Mouse (Mus musculus): ENCODE measurements around the gene Gm5460.

Gm5460 gene

DNA sequence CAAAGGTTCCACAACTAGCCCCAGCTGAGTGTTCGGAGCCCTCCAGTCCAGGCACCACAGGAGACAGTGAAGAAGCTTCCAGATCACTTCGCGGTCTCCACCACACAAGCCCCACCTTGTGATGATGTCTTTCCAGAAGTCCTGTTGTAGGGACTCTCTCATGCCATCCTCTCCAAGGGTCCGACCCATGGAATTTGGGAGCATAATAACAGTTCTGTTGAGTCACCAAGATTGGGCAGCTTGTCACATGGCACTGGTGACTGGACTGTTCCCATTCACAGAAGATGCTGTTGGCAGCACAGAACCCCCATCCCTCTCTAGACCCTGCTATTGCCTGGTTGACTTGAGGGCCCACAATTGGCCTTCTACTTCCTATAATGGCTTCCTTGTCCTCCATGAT is at the start of gene Gm5460:
Gm5460 (plus strand) TSS at position 378 of the 400 bp plus-strand sequence.
- DNase-seq (ENCODE audit: low spot score in 2 of 2), result peak in 1 of 2 experiments; percentile 35

DNA sequence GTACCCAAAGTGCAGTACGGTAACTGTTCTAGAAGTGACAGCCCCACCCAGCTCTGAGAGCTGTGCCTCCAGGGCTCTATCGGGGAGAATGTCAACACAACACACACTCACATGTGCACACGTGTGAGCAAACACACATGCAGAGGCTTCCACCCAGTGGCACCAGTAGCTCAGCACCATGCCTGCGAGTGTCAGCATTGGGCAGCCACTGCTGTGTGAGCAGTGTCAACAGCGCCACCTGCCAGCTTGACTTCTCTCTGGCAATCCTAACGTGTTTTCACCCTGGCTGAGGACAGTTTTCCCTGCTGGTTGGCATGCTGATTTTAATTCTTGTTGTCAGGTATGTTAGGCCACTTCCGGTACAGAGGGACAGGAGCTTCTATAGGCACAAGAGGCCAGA is 43.9 kb upstream of the Gm5460 start:
- no peak for DNase-seq (ENCODE audit: low spot score in 2 of 2)

DNA sequence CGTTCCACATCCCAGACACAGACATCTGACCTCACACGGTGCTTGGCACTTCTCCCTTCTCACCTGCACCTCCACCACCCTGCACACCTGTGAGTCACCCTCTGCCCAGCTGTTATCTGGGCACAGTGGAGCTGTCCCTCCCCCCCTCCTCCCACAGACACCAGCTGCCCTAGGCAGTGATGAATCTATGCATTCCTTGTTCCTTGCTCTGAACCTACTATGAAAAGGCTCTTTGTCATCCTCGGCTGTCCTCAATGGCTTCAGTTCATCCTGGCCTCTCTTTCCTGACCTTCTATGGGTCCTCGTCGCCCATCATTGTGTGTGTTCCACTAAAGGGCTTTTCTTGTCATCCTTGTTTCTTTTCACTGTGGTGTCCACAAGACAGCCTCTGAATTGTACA is 41.8 kb upstream of the Gm5460 start:
- no peak for DNase-seq (ENCODE audit: low spot score in 2 of 2)

DNA sequence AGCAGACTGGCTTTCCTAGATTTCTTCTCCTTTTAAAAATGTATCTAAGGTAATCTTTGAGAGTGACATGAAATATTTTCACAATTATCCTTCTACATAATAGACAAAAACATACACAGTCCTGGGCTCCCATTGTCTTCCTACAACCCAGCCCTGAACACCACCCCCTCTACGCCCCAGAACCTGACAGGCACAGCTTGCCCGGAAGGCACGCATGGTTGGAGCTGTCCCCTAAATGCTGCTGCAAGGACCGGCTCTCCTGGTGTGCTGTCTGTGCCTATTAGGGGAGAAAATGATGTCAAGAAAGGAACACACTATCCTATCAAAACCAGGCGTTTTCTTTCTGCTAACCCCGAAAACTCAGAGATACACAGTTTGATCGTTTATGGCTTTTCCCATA is 38.8 kb upstream of the Gm5460 start:
- DNase-seq (ENCODE audit: low spot score in 2 of 2), result no peak

DNA sequence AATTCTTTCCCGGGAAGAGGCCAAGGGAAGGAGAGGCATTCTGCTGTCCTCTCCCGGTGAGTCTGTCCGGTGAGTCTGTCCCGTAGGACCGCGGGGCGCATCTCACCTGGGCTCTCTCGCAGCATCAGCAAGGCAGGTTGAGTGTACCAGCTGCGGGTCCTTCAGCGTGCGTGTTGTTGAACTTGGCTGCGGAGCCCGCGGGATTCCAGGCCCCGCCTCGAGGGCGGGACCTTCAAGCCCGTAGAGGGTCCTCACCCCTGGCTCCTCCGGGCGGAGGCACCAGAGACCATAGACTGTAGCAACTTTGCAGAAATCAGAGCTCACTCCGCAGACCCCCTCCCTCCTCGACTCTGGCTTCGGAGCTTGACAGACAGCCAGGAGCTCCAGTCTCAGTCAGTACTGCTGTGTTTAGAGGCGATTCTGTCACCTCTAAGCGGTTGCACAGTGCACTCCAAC is 37.9 kb upstream of the Gm5460 start, which contains the start of gene Zfp488:
Zfp488 (minus strand) TSS at position 161 of the 456 bp plus-strand sequence.
- no peak for DNase-seq (ENCODE audit: low spot score in 2 of 2)

DNA sequence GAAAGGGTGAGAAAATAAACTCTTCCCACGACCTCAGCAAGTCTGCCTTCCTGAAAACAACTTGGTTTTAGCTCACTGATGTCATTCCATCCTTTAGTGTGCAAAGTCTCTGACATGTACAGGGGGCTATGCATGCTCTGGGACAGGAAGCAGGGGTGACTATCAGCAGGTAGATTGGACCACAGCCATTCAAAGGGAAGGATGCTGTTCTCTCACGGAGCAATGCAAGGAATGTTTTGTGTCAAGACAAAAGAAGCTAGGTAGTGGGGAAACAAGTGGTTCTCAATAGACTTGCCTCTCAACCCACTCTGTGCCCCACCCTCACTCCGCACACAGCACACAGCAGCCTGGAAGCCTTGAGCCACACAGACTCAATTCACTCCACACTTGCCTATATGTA is 27.4 kb upstream of the Gm5460 start:
- DNase-seq (ENCODE audit: low spot score in 2 of 2), result peak in 1 of 2 experiments; percentile 30

DNA sequence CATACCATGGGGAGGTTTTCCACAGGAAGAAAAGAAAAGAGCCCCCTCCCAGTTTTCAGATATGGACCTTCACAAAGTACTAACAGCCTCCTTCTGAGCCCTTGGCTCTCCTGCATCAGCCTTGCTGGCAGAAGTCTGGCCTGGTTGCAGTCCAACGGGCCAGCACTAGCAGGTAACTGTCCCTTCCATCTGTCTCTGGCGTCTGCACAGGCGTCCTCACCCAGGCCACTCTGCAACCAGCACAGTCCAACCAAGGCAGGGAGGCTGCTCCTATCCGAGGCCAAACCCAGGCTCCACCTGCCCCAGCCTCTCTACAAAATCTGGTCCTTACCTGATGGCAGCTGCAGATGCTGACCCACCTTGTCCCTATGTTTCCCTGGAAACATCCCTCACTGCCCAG is 24.6 kb upstream of the Gm5460 start:
- peak in 1 of 2 experiments; percentile 47 for DNase-seq (ENCODE audit: low spot score in 2 of 2)

DNA sequence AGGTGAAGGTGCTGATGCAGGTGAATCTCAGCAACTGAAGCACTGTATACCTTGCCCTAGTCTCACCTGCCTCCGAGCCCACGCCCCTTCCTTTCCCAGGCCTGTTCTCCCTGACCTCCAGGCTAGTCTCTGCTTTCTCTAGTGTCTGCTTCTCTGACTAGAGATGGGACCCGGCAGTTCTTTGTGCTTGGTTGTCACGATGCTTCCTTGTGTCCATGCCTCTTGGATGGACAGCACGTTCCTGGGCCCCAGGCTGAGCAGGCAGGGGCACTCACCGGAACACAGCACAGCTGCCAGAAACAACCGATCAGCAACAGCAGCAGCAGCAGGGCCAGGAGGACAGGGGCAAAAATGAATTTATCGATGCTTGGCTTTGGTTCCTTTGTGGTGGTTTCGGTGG is 23.5 kb upstream of the Gm5460 start:
- DNase-seq (ENCODE audit: low spot score in 2 of 2), result peak in 1 of 2 experiments; percentile 44

DNA sequence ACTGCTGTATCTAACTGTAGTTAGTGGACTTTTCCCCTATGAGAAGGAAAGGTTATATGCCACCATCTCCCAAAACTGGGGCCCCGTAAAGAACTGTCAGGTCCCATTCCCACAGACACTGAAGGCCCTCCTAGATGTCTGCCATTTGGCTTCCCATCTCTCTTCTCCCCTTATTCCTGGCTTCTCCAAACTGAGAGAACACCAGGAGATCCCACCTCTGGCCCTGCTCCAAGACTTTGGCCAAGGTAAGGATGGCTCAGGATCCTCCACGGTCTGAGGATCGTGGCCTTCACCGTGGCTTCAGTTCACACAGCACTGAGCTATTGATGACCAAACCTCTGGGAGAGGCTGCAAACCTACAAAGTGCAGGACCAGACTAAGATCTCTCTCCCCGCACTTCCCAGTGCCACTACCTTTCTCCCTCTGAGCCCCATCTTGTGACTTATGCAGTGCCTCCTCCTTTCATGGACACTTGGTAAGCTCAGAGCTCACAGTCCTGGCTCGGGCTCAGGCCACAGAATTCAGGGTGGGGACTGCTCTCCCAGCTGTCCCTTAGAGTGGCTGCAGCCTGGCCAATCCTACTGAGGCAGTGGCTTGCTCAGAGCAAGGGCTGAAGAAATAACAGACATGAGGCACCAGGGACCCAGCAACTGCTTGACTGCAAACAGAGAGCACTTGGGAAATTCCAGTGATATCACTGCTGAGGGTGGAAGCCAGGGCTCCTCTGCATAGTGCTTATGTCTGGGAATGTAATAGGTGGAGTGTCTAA is 22.9 kb upstream of the Gm5460 start:
- peak in 1 of 2 experiments; percentile 55 for DNase-seq (ENCODE audit: low spot score in 2 of 2)

DNA sequence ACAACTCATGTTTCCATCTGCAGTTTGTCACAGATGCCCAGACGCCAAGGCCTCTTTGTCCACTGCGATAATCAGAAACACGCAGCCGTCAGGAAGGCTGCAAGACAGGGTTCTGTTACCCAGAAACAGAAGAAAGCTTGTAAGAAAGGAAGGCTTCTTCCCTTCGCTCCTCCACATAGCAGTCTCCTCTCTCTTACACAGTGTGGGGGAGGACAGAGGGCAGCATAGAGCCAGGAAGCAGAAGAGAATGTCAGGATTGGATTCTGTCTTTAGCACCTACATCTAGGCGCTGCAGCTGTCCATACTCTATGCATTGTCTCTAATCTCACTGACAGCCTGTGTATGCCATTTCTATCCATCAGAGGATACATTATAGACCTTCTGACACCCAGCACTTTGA is 19.1 kb upstream of the Gm5460 start:
- DNase-seq (ENCODE audit: low spot score in 2 of 2), result no peak

DNA sequence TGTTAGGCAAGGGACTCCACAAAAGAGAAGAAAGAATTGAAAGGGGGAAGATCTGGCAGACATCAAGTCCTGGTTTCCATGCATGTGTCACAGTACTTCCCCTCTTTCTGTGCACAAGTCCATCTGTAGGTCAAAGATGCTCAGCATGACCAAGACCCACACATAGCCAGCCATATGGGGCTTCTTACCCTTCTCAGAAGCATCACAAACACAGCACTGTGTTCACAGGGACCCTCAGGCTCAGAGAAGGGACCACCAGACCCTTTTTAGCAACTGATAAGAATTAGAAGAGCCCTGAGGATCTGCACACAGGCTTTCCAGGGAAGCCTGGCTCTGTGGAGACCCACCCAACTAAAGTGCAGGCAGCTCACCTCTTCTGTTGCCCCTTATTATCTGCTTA is 16.5 kb upstream of the Gm5460 start:
- no peak for DNase-seq (ENCODE audit: low spot score in 2 of 2)

DNA sequence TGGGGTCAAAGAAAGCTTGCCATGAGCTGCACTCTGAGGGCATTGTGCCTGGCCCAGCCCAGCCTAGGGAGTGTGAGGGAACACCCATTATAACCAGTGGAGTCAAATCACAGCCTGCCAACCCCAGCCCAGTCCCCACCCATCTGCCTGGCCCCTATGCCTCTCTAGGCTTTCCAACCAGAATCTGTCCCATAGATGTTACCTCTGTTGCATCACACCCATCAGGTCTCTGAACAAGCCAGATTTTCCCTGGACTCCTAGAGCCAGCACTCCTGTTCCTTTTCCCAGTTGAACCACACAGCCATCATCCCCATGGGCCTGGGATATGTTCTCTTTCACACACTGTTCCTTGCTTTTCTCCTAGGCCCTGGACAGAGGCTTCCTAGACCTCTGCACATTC is 15.1 kb upstream of the Gm5460 start:
- DNase-seq (ENCODE audit: low spot score in 2 of 2), result peak in 1 of 2 experiments; percentile 42

DNA sequence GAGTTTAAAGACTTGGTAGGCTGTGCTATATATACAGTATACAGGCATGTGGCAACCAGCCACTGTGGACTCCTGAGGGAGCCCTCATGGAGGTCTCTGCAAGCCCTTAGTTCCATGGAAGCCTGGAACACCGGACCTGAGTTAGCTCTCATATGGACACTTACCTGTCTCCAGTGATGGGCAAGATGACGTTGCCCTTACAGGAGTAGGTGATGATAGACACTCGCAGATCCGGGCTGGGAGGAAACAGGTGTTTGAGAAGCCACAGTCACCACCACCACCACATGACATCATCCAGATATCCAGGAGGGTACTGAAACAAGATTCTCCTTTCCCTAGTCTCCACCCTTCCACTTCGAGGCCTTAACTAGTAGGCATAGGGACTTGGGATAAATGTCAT is 14.2 kb upstream of the Gm5460 start:
- DNase-seq (ENCODE audit: low spot score in 2 of 2), result peak in 1 of 2 experiments; percentile 52

DNA sequence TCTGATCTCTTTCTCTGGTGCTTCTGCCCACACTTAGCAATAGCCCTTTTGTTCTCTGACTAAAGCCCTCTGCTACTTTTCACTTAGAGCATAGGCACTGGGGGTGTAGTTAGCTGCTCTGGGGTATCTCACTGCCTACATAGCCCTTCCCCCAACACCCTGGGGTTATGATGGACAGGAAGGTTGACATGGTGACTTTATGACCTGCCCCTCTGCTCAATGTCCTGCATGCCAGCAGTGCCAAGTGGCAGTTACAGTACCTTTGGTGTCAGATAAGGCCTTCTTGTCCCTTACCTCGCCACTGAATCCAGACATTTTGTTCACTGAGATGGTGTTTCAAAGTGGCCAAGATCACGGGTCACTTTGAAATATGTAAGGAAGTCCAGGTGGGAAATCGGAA is 1.5 kb upstream of the Gm5460 start, which contains the start of gene Gm30083:
Gm30083 (minus strand) TSS at position 120 of the 400 bp plus-strand sequence.
- DNase-seq (ENCODE audit: low spot score in 2 of 2), result peak in 1 of 2 experiments; percentile 25

DNA sequence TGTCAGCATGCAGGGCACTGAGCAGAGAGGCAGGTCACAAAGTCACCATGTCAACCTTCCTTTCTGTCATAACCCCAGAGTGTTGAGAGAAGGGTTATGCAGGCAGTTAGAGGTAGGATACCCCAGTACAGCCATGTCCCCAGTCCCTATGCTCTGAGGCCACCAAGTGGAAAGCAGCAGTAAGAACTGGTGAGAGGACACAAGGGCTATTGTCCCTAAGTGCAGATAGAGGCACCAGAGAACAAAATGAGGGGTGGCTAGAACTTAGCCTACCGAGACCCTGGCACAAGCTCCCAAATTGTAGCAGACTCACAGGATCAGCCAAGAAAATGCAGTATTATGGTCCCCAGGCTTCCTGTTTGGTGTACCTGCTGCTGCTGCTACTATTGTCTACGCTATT is 380 bp downstream of the Gm5460 start:
- DNase-seq (ENCODE audit: low spot score in 2 of 2), result peak in 1 of 2 experiments; percentile 44

DNA sequence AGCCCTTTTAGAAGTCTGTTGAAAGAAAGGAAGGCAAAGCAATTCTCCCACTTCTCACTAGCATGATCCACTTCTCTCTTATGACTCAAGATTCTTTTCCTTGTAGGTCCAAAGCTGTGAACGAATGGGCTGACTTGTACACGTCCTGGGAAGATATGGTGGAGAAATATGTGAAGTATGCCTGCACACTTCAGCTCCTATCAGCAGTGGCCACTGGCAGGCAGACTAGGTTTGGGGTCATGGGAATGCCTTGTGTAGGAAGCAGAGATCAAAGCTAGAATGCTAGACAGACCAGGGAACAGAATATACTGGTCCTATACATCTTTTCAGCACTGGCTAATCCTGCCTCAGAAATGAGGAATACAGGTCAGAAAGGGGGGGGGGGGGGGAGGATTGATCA is 10.2 kb downstream of the Gm5460 start:
- DNase-seq (ENCODE audit: low spot score in 2 of 2), result no peak

DNA sequence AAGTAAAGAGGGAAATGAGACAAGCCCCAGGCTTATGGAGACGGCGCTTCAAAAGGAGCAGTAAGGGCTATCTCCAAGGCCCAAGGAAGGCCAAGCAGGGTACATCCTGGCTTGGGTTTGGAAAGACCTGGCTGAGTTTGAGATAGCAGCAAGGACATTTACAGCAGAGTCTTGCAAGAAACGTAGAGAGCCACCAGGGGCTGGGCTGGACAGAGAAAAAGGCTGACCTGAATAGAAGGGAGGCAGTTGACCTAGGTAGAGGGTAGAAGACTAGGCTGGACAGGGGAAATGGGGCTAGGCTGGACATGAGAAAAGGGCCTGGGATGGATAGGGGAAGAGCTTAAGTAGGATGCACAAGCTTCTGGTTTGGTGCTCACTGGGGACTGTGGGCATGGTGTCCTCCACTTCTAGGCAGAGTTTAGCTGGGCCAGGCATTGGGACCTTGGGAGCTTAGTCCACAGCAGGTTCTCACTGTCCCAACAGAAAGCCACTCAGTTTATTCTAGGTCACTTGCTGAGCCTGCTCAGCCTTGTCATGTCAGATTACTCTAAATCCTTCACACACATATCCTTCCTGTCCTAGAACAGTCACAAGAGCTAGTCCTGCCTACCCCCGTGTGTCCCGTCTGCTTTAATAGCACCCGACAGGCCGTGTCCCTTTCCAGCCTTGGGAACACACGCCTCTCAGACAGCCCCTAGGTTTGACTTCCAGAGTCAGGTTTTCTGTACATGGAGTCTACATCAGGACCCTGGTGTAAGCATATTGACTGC is 17.5 kb downstream of the Gm5460 start:
- DNase-seq (ENCODE audit: low spot score in 2 of 2), result no peak

DNA sequence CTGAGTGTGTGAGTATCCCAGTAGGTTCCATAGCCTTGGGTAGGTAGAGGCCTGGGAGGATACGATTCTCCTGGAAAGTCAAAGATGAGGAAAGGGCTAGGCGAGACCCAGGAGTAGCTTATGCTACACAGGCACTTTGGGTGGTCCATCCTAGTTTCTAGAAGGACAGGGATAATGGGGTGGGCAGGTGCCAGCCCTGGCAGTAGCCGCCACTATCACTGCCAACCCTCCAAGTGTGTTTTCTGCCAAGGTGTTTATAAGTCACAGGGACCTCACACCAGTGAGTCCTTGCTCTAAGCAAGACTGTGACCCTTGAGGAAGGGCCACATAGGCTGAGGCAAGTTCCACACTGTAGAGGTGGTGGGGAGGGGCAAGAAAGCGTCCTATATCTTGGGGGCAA is 24.7 kb downstream of the Gm5460 start:
- no peak for DNase-seq (ENCODE audit: low spot score in 2 of 2)

DNA sequence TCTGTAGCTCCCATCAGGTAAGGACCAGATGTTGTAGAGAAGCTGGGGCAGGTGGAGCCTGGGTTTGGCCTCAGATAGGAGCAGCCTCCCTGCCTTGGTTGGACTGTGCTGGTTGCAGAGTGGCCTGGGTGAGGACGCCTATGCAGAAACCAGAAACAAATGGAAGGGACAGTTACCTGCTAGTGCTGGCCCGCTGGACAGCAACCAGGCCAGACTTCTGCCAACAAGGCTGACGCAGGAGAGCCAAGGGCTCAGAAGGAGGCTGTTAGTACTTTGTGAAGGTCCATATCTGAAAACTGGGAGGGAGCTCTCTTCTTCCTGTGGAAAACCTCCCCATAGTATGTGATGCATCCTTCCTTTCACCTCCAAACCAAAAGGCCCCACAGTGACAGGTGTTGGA is 26.8 kb downstream of the Gm5460 start:
- no peak for DNase-seq (ENCODE audit: low spot score in 2 of 2)

DNA sequence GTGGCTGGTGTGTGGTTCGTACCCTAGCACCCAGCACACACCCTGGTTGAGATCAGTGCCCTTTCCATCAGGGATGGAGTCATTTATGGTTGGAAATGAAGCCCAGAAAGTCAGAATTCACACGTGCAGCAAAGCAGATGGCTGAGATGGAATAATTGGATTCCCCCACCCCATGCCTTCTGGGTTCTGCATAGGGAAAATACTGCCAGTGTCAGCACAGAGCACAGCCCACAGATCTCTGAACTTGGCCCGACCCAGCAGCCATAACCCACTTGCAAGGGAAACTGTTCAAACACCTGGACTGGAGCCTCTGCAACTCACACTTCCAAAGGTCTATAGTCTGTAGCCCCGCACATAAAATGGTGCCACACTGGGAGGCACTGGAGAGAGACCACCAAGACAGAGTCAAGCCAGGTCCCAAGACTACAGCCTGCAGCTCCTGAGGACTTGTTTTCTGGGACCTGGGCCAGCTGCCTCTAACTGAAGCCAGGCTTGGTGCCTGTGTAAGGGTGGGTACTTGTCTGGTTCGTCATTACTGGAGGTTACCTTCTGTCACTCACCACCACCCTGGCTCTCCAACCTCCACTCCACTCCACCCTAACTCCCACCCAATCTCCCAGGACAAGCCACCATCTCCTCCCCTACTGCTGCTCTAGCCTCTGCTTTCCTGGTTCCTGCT is 33.7 kb downstream of the Gm5460 start:
- DNase-seq (ENCODE audit: low spot score in 2 of 2), result no peak

DNA sequence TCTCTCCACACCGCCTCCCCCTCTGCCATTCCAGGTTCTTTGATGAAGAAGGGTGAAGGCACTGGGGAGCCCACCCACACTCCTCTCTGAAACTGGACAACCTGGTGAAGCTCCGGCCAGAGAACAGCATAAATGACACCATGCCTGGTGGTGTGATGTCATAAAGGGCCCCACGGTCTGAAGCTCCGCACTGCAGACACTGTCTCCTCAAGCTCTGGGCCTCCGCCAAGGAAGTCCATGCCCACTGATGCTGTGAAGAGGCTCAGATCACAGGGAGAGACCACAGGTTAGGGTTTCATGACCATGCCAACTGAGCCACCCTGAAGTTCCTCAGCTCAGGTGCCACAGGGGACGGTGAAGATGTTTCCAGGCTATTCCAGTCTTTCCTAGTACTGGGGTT is 36.0 kb downstream of the Gm5460 start, which contains the start of gene Antxrl:
Antxrl (plus strand) TSS at position 192 of the 400 bp plus-strand sequence.
- no peak for DNase-seq (ENCODE audit: low spot score in 2 of 2)

DNA sequence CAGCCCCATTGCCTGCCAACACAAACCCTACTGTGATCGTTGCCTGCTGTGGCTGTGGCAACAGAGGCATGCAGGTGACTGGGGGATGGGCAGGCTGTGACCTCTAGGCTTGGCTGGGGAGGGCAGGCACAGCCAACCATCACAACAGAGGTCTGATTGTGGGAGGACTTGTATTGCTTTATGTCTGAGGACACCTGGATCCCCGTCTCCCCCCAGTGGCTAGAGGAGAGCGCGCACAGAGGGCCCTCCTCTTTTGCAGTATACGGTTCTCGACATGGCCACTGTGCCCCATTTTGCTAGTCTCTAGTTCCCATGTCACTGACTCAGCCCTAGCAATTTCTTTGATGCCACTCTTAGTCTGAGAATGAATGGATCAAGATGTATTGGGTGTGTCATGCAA is 55.1 kb downstream of the Gm5460 start:
- DNase-seq (ENCODE audit: low spot score in 2 of 2), result no peak
